In genomic region chr17:47543051-47543650, GRCm38 (mm10) we compare ENCODE assay signal across 12 mouse cellular contexts. TPM values are rescaled to one million over a fixed set of nuclear protein-coding genes. Genes with fewer than 3 reads are reported as not detected.
DNase-seq lines count a peak whose midpoint lies in the region; ATAC-seq and TF ChIP-seq lines count a peak whose summit lies in the region.
"Had no signal": no experiment of that assay in that cellular context is flagged by ENCODE, and none has a peak within 500 bp of the region (broad histone marks: within the 10 kb centered on the region; RNA-seq: fewer than 3 reads in every experiment).

No protein-coding gene starts in this region.

- H3K36me3 ChIP-seq in embryonic facial prominence, embryonic 14.5 days (ENCODE audit: control insufficient read depth, insufficient read depth, low read length): no peaks in the 10 kb centered on the region
- H3K36me3 ChIP-seq in embryonic facial prominence, embryonic 10.5 days (replicated peaks): no peaks in the 10 kb centered on the region
- H3K36me3 ChIP-seq in E14TG2a.4 (ENCODE audit: insufficient read depth, low read length): no peaks in the 10 kb centered on the region
- H3K36me3 ChIP-seq in liver, embryonic 16.5 days (ENCODE audit: control insufficient read depth, insufficient read depth): no peaks in the 10 kb centered on the region
- H3K36me3 ChIP-seq: hindbrain, embryonic 15.5 days had no signal

- no peak for TF ChIP-seq CTCF in E14TG2a.4 (conservative IDR thresholded peaks at IDR 0.05; ENCODE audit: low read length)

- DNase-seq in embryonic facial prominence, embryonic 14.5 days (ENCODE audit: low spot score): no peak
- no peak for DNase-seq in embryonic facial prominence, embryonic 10.5 days (ENCODE audit: low spot score)
- DNase-seq in ovary, postnatal 10 days (ENCODE audit: low spot score): no peak
- no peak for DNase-seq in cerebellum, adult 11 months
- DNase-seq in adipocyte (ENCODE audit: low spot score): no peak
- DNase-seq: adrenal gland, postnatal 10 days had no signal

- no peak for ATAC-seq in embryonic facial prominence, embryonic 14.5 days (ENCODE audit: low read depth)
- ATAC-seq in liver, embryonic 16.5 days (ENCODE audit: low read depth): peak; percentile 46; the same call in 1 of the 2 replicates
- peak; percentile 40; the same call in 1 of the 2 replicates for ATAC-seq in megakaryocyte progenitor cell, adult 5-6 weeks (replicated peaks; ENCODE audit: poor library complexity)
- ATAC-seq: midbrain, embryonic 16.5 days had no signal

- H3K27ac ChIP-seq in embryonic facial prominence, embryonic 14.5 days (replicated peaks; ENCODE audit: low read depth, low read length): no peak overlapping the region
- no peak overlapping the region for H3K27ac ChIP-seq in embryonic facial prominence, embryonic 10.5 days (replicated peaks)
- peak overlapping the region; percentile 5 for H3K27ac ChIP-seq in liver, embryonic 16.5 days (ENCODE audit: low read length)
- H3K27ac ChIP-seq: hindbrain, embryonic 15.5 days; kidney, postnatal 0 days had no signal

- 0 out of 2 replicates have a peak overlapping the region, but pooled peaks have one; percentile 5 for H3K9ac ChIP-seq in embryonic facial prominence, embryonic 14.5 days (ENCODE audit: low read depth, low read length)
- no peak overlapping the region for H3K9ac ChIP-seq in liver, embryonic 16.5 days (ENCODE audit: low read depth, low read length)
- H3K9ac ChIP-seq: hindbrain, embryonic 15.5 days had no signal

- H3K27me3 ChIP-seq in embryonic facial prominence, embryonic 14.5 days (replicated peaks; ENCODE audit: control insufficient read depth, insufficient read depth, low read length): no peaks in the 10 kb centered on the region
- H3K27me3 ChIP-seq in embryonic facial prominence, embryonic 10.5 days (replicated peaks; ENCODE audit: low read depth, poor library complexity, severe bottlenecking): no peaks in the 10 kb centered on the region
- no peaks in the 10 kb centered on the region for H3K27me3 ChIP-seq in E14TG2a.4 (ENCODE audit: insufficient read depth, low read length)
- no peaks in the 10 kb centered on the region for H3K27me3 ChIP-seq in liver, embryonic 16.5 days (ENCODE audit: control insufficient read depth, insufficient read depth, low read depth, low read length)
- H3K27me3 ChIP-seq: hindbrain, embryonic 15.5 days had no signal

- 70% methylated on average over 7 of the region's 7 CpGs for WGBS in embryonic facial prominence, embryonic 14.5 days
- WGBS in embryonic facial prominence, embryonic 10.5 days: 79% methylated on average over 7 of the region's 7 CpGs
- 43% methylated on average over 7 of the region's 7 CpGs for WGBS in liver, embryonic 16.5 days (ENCODE audit: insufficient replicate concordance)

- peaks cover 12% of the 10 kb centered on the region for H3K4me1 ChIP-seq in embryonic facial prominence, embryonic 14.5 days (ENCODE audit: control insufficient read depth, insufficient read depth, low read length)
- peaks cover 13% of the 10 kb centered on the region for H3K4me1 ChIP-seq in embryonic facial prominence, embryonic 10.5 days
- peaks cover 78% of the 10 kb centered on the region for H3K4me1 ChIP-seq in E14TG2a.4 (replicated peaks; ENCODE audit: low read depth, low read length)
- H3K4me1 ChIP-seq in liver, embryonic 16.5 days (ENCODE audit: control insufficient read depth, low read depth, low read length): peaks cover 36% of the 10 kb centered on the region
- H3K4me1 ChIP-seq: hindbrain, embryonic 15.5 days had no signal

- H3K9me3 ChIP-seq in embryonic facial prominence, embryonic 14.5 days (ENCODE audit: control insufficient read depth, low read length): no peaks in the 10 kb centered on the region
- no peaks in the 10 kb centered on the region for H3K9me3 ChIP-seq in embryonic facial prominence, embryonic 10.5 days
- H3K9me3 ChIP-seq in E14TG2a.4 (ENCODE audit: low read length): no peaks in the 10 kb centered on the region
- H3K9me3 ChIP-seq in liver, embryonic 16.5 days (replicated peaks; ENCODE audit: control insufficient read depth, low read length): no peaks in the 10 kb centered on the region
- H3K9me3 ChIP-seq: hindbrain, embryonic 15.5 days had no signal

- no peak overlapping the region for H3K4me3 ChIP-seq in embryonic facial prominence, embryonic 14.5 days (ENCODE audit: low read depth, low read length)
- H3K4me3 ChIP-seq in embryonic facial prominence, embryonic 10.5 days: no peak overlapping the region
- peak overlapping the region; percentile 48 for H3K4me3 ChIP-seq in E14TG2a.4 (replicated peaks; ENCODE audit: low read length)
- no peak overlapping the region for H3K4me3 ChIP-seq in liver, embryonic 16.5 days (ENCODE audit: low read depth, low read length)
- H3K4me3 ChIP-seq: hindbrain, embryonic 15.5 days had no signal

- no peak overlapping the region for H3K4me2 ChIP-seq in embryonic facial prominence, embryonic 14.5 days (ENCODE audit: low read depth, low read length)
- no peak overlapping the region for H3K4me2 ChIP-seq in liver, embryonic 16.5 days (ENCODE audit: low read depth, low read length)
- H3K4me2 ChIP-seq: hindbrain, embryonic 15.5 days had no signal

RNA-seq across cellular contexts. Expression of gene Ccnd3, which starts 38.3 kb away (rescaled TPM):
- 519 TPM in 2 replicates for polyA plus RNA-seq in embryonic facial prominence, embryonic 14.5 days (2014; fragmentation: Nextera tagmentation; extraction: Ambion mirVana)
- 325 and 335 TPM in 2 replicates for polyA plus RNA-seq in embryonic facial prominence, embryonic 10.5 days (2016; fragmentation: Nextera tagmentation; extraction: Ambion mirVana)
- 300 and 331 TPM in 2 replicates for polyA plus RNA-seq in liver, embryonic 16.5 days (2015; fragmentation: Nextera tagmentation; extraction: Ambion mirVana)
- total RNA-seq in megakaryocyte progenitor cell, adult 5-6 weeks (2015): 95.3 and 100 TPM in 2 replicates
- total RNA-seq in megakaryocyte progenitor cell, adult 5-6 weeks (2017): 51.4 and 53.8 TPM in 2 replicates

RNA-seq across cellular contexts. Expression of gene Taf8, which starts 41.1 kb away (rescaled TPM):
- polyA plus RNA-seq in embryonic facial prominence, embryonic 14.5 days (2014; fragmentation: Nextera tagmentation; extraction: Ambion mirVana): 19.5 and 24.3 TPM in 2 replicates
- 32.0 and 35.3 TPM in 2 replicates for polyA plus RNA-seq in embryonic facial prominence, embryonic 10.5 days (2016; fragmentation: Nextera tagmentation; extraction: Ambion mirVana)
- 14.2 and 14.3 TPM in 2 replicates for polyA plus RNA-seq in liver, embryonic 16.5 days (2015; fragmentation: Nextera tagmentation; extraction: Ambion mirVana)
- 14.7 and 19.1 TPM in 2 replicates for total RNA-seq in megakaryocyte progenitor cell, adult 5-6 weeks (2015)
- 32.1 and 33.4 TPM in 2 replicates for total RNA-seq in megakaryocyte progenitor cell, adult 5-6 weeks (2017)
